Mouse (Mus musculus) ES-E14 (cell line): Measurements from ENCODE around the gene Parp14.

Source experiments
- CHD2 ChIP-seq: IDR thresholded peaks from 2 replicates; pipeline ENCODE4 v1.6.1; 2014; ENCODE audit warnings: mild to moderate bottlenecking, low read depth, low read length, inconsistent platforms
- HCFC1 ChIP-seq: IDR thresholded peaks from 2 replicates; pipeline ENCODE4 v1.6.1; 2012; ENCODE audit warnings: low read length, inconsistent platforms, borderline replicate concordance; ENCODE audit not compliant: insufficient read depth
- MAFK ChIP-seq: IDR thresholded peaks from 2 replicates; pipeline ENCODE4 v1.6.1; 2014; ENCODE audit warnings: mild to moderate bottlenecking, low read depth, low read length, inconsistent platforms; ENCODE audit not compliant: insufficient read depth
- ZC3H11A ChIP-seq: IDR thresholded peaks from 2 replicates; pipeline ENCODE4 v1.6.1; 2012; ENCODE audit warnings: low read depth, mild to moderate bottlenecking, inconsistent platforms, low read length, borderline replicate concordance
- ZNF384 ChIP-seq: IDR thresholded peaks from 2 replicates; pipeline ENCODE4 v1.6.1; 2012; ENCODE audit warnings: low read depth, low read length, inconsistent platforms

DNA sequence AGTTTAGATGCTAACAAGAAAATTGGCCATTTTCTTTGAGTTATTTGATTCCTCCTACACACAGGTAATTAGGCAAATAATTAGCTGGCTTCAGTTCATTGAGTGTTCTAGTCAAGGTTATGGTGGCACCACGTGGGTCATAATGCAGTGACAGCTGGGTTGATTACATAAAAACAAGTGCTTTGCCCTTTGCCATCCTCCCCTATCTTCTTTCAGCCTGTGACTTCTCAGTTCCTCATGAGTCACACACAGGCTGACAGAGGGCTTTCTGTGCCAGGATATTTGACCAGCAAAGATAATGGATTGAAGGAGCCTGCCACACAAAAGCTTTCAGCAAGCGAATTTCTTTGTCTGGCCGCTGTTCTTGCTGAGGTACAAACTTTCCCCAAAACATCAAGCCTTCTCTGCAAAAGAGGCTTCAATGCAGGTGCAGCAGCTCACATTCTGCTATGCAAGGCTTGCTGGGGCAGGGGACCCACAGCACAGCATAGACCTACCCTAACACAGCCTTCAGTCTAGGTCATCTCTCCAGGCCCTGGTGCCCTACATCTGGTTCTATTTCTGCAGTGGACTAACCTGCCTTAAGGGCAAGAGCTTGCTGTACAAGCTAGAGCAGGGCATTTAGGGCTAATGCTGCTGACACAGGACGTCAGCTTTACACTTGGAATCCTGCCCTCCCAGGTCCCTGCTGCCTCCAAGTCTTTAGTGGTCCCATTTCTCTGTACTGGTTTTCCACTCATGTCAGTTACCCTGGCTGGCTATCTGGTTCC lies 36.3 kb upstream of the Parp14 start:
- no peak for TF ChIP-seq ZC3H11A
- no peak for TF ChIP-seq CHD2
- no peak for TF ChIP-seq ZNF384
- TF ChIP-seq HCFC1: no peak
- TF ChIP-seq MAFK: no peak
